Mouse (Mus musculus): ENCODE results near the gene Plce1.

Plce1 gene

GRCm38 (mm10) chr19:38644871-38645595 lies 164.1 kb downstream of the Plce1 start:
- DNase-seq = peak; percentile 45

DNA sequence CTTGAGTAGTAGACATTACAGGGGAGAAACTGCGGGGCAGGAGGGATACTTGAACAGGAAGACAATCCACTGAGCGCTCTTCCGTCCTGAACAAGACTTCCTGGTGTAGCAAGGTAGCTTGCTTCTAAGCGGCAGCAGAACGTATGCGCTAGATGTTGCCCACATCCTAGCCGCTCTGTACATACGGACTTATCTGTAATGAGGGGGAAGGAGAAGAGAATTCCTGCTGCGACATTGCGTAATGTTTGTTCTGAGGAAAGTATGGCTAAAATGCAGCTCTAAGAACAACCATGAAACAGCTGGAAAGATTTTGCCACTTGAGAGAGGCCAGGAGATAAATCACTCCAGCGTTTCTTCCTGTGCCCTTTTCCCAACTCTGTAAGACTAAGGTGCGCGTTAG lies 177.1 kb downstream of the Plce1 start:
- DNase-seq = no peak

DNA sequence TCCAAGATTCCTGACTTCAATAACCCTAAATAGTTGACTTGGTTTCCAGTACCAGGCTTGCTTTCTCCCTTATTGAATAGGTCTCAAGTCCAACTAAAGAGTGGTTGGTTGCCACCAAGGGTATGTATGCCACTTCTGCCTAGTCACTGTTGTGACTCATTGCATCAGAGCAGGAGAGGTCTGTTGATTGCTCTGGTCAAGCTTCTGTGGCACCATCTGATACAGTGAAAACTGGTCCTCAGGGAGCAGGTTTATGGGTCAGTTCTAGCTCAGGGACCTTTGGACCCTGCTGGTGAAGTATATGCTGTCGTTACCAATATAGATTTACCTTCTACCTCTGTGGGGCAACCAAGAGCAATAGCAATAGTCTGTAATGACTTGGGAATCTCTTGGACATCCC lies 184.5 kb downstream of the Plce1 start:
- no peak for DNase-seq

GRCm38 (mm10) chr19:38672015-38672600 lies 191.2 kb downstream of the Plce1 start:
- no peak for DNase-seq

DNA sequence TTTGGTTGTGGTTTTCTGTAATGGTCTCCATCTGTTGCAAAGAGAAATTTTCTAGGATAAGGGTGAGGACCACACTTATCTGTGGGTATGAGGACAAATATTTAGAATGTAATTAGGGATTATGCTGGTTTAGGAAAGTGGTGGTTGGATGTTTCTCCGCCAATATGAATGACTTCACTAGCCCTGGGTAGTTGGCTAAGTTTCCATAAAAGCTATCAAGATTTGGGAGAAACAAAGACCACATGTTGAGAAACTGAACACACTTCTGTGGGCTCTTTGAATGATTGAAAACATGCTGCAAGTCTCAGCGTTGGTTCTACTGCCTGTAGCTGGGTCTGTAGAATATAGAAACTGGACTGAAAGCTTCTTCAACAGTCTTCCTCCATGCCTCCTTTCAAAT lies 193.0 kb downstream of the Plce1 start:
- no peak for DNase-seq

DNA sequence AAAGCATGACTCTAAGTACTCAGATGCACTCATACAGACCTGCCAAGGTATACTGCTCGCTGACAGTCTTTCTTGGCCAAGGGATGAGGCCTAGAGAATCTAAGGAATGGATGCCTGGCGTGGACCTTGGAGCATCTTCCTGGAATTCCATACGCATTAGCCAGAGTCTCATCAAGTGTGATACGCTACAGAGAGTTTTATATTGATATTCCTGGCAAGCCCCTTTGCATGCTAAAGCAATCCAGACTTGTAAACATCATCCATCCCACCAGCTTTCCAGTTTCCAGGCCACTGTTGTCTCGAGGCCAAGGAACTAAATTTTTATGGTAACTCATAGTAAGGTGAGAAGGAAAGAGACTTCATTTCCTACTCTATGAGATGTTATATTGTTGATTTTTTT lies 197.7 kb downstream of the Plce1 start:
- DNase-seq = no peak

DNA sequence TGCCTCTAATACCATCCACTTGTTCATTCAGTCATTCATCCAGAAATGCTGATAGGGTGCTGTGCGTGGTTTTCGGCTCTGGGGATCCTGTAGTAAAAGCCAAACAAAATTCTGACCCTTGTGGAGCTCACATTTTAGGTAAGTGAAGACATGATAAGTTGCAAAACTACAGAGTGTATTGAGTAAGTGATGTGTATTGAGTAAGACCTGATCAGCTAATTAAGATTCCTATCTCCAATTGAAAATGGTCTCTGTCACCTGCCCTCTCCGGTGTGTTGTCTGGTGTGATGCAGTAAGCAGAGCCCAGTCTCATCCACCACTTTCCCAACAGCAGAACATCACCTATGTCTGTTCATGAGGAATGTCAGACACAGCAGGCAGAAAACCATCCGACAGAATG lies 198.6 kb downstream of the Plce1 start:
- no peak for DNase-seq

- no peak for DNase-seq
These were observed 206.4 kb downstream of the Plce1 start for GRCm38 (mm10) chr19:38687326-38687725.

DNA sequence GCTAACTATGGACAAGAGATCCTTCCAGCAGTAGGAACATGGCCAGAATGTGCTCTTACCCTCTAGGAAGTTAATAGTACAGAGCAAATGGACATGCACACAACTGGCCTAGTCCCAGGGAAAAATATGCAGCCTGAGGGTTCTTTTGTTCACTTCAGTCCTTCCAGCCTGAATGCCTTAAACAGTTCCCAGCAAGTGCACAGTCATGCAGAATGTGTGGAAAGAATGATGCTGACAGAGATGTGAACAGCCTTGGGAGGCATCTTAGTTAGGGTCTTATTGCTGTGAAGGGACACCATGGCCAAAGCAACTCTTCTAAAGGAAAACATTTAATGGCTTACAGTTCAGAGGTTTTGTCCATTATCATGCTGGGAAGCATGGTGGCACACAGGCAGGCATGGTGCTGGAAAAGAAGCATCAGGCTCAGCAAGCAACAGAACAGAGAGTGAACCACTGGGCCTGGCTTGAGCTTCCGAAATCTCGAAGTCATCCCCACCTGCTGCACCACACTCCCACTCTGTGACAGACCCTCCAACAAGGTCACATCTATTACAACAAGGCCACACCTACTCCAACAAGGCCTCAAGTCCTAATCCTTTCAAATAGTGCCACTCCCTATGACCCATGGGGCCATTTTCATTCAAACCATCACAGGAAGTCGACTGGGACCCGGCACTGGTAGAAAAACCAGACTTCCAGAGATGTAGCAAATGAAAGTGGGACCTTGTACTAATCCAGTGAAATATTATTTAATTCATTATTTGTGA lies 208.0 kb downstream of the Plce1 start:
- DNase-seq = no peak

DNA sequence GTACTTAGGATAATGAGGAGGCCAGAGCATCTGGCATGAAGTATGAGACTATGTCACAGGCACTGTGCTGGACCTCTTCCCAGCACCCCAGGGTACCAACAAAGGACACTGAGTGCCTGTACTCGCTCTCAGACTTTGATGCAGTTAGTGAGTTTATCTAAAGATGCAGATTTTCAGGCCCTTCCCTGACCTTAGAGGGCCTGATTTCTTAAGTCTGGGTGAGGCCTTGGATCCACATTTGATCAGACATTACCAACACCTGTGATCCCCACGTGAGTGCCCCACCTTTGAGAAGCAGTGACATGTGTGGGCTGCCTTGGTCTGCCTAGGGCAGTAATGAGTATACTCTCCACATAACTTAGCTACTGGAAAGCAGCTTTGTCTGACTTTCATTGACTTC lies 209.4 kb downstream of the Plce1 start:
- DNase-seq = no peak

- no peak for DNase-seq
These were observed 210.6 kb downstream of the Plce1 start for GRCm38 (mm10) chr19:38691533-38691932.

DNA sequence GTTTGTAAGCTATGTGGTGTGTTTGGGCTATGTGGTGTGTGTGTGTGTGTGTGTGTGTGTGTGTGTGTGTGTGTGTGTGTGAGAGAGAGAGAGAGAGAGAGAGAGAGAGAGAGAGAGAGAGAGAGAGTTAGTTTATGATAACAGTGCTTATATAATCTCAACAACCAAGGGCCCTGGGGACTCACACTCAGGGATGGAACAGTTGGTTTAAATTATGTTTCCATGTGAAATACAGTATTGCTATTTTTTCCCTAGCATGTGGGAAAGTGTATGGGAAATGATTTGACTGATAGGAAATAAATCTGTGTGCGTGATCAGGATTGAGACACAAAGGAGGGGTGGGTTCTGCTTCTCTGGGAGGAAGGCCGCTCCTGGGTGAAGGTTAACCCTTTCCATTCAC lies 212.4 kb downstream of the Plce1 start:
- DNase-seq = no peak

GRCm38 (mm10) chr19:38693769-38694168 lies 212.9 kb downstream of the Plce1 start:
- no peak for DNase-seq

DNA sequence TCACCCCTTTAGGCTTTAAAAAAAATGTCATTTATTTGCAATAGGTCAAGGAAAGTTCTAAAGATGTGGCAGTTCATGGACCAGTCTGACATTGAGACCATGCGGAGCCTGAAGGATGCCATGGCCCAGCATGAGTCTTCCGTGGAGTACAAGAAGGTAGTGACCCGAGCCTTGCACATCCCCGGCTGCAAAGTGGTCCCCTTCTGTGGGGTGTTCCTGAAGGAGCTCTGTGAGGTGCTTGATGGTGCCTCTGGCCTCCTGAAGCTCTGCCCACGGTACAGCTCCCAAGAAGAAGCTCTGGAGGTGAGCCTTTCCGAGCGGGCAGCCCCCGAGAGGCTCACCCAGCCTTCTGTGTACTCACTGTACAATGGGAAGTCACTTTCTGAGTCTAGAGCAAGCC lies 220.9 kb downstream of the Plce1 start:
- DNase-seq = no peak

GRCm38 (mm10) chr19:38704742-38705141 lies 223.8 kb downstream of the Plce1 start:
- peak; percentile 35 for DNase-seq

DNA sequence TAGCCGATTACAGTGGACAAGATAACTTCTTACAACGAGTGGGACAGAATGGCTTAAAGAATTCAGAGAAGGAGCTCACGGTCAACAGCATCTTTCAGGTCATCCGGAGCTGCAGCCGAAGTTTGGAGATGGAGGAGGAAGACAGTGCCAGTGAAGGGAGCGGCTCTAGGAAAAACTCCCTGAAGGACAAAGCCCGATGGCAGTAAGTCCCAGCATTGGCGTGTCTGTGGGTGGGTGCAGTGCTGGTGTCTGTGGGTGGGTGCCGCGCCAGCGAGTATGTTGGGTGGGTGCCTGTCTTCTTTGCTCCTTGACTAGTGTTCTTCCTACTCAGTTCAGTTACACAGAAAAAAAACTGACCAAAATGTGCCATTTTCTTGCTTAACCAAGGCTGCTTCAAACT lies 224.3 kb downstream of the Plce1 start:
- DNase-seq = no peak

DNA sequence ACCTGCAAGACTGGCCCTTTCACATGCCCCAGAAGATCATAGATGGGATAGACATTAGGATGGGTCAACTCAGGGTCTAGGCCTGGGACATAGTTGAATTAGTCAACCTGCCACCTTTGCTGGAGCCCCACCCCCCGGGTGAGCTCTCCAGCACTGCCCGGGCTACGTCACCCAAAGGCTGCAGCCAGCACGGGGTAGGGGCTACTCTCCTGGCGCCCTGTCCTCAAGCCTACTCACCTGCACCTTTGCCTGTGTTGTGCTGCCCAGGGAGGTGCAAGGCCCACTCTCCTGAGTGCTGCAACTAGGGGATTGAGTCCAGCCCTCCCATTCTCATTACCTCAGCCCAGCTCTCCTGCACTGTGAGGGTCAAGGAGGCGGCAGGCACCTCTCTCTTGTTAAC lies 225.5 kb downstream of the Plce1 start:
- no peak for DNase-seq

DNA sequence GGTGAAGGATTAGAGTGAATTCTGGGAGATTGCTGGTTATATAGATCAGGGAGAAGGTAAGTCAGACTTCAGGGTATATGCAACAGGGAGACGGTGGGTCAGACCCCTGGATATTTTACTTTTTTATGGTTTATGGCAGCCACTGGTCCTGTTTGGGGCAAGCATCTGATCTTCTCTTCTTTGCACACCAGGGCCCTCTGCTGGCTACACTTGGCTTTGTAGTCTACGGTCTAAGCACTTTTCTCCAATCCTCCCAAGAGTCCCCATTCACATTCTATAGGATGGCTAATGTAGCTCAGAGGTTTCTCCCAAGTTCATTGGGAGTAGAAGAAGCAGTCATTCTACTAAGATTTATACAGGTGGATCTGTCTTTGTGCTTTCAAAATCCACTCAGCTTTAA lies 228.5 kb downstream of the Plce1 start:
- DNase-seq = peak; percentile 26

DNA sequence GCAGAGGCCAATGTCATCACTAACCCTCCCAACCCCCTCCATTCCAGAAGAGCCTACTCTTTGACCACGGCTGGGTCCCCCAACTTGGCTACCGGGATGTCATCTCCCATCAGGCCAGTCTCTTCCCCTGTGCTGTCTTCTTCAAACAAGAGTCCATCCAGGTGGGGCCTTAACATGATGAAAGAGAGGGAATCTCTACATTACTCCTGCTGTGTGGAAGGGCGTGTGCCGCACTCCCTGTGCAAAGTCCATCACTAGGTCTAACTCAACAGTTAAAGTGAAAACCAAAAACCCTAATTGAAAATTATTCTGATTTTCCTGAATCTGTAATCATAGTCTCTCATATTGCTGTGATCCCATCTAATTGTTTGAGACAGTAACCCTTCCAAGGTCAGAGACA lies 240.9 kb downstream of the Plce1 start:
- no peak for DNase-seq

- no peak for DNase-seq
These were observed 242.1 kb downstream of the Plce1 start for GRCm38 (mm10) chr19:38722982-38723381.

DNA sequence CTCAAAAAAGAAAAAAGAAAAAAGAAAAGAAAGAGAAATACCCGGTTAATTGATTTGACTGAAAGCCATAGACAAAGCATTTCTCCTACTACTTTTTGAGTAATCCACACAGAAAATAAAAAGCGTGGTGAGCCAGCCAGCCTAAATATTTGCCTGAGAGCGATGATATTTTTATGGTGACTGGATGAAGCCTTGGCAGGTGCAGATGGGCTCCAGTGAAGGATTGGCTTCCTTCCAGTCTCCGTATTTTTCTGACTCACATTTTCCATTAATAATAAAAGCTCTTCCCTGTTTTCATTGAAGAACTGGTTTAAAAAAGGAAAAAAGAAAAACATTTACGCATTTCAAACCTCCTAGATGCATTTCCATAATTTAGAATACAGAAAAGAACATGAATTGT lies 243.1 kb downstream of the Plce1 start:
- DNase-seq = no peak

DNA sequence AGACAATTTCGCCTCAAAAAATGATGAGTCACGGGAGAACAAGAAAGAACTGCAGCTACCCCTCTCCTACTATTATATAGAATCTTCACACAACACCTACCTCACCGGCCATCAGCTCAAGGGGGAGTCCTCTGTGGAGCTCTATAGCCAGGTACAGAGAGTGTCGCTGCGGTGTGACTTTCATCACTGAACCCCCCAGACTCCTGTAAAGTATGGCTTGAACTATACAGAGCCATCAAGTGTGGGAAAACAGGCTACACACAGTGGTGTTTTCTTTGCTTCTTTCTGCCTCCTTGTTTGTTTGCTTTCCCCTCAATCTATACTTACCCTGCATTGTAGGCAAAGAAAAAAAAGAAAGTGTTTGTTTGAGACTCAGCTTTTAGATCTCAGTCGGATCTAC lies 247.9 kb downstream of the Plce1 start:
- no peak for DNase-seq

GRCm38 (mm10) chr19:38729264-38729663 lies 248.4 kb downstream of the Plce1 start:
- peak; percentile 20 for DNase-seq

- DNase-seq = peak; percentile 48
These were observed 263.6 kb downstream of the Plce1 start for GRCm38 (mm10) chr19:38744546-38744945.
